Mouse (Mus musculus) C2C12 (cell line): ENCODE measurements around the gene Numa1.

ENCODE experiments used
- CEBPB ChIP-seq: IDR thresholded peaks from one replicate; pipeline ENCODE4 v1.6.1; 2011; ENCODE audit warnings: low read depth, mild to moderate bottlenecking, control low read depth, moderate library complexity
- CTCF ChIP-seq: IDR thresholded peaks from one replicate; pipeline ENCODE4 v1.5.1; 2011; ENCODE audit not compliant: control insufficient read depth, insufficient read depth, insufficient read length
- MAX ChIP-seq: IDR thresholded peaks from one replicate; pipeline ENCODE4 v1.6.1; 2011; ENCODE audit warnings: mild to moderate bottlenecking, control low read depth
- MYOD1 ChIP-seq: IDR thresholded peaks from one replicate; pipeline ENCODE4 v1.6.1; 2011; ENCODE audit warnings: low read depth; ENCODE audit not compliant: control insufficient read depth, insufficient read length

DNA sequence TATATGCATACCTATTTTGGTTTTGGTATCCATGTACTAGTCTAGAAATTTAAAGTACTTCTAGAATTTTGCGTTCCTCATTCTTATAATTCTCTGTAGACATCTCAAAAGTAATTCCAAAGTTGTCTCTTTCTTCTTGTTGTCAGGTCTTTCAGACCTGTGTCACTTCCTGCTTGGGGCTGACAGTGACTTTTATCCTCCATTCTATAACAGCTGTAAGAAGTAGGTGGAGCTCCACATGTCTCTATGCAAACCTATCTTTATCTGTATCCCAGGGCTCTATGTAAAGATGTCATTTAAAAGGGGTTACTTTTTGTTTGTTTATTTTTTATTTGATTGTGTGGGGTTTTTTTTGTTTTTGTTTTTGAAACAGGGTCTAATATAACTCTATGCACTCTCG is 29.7 kb downstream of the Numa1 start:
- TF ChIP-seq MYOD1 (no peak), MAX (no peak), CTCF (no peak), CEBPB (no peak)
